Mouse (Mus musculus) kidney, postnatal 0 days (tissue): Measurements from ENCODE around the gene 4930432K21Rik. TPM values are rescaled to one million over a fixed set of nuclear protein-coding genes. Genes with fewer than 3 reads are reported as not detected.

ENCODE experiments used
- ATAC-seq: fragments of 200-750 bp; cut with Nextera tagmentation; replicated peaks from 2 replicates; pipeline ENCODE4 v1.8.0; 2017; ENCODE audit warnings: low read depth, moderate number of reproducible peaks, moderate TSS enrichment, moderate library complexity; ENCODE audit not compliant: low FRiP score
- DNase-seq: peaks from one replicate; pipeline ENCODE4 v3.0.0-alpha.2; 2016; ENCODE audit warnings: low spot score
- H3K27ac ChIP-seq: fragments of 300-500 bp; sonication (generic); 2 replicates; pipeline ENCODE4 v1.5.1; 2014; ENCODE audit warnings: mild to moderate bottlenecking
- H3K27me3 ChIP-seq: fragments of 300-500 bp; sonication (generic); 2 replicates; pipeline ENCODE4 v1.6.1; 2014; ENCODE audit warnings: low read length, mixed read lengths; ENCODE audit not compliant: insufficient read depth
- H3K36me3 ChIP-seq: fragments of 300-500 bp; sonication (generic); 2 replicates; pipeline ENCODE4 v1.6.1; 2014; ENCODE audit warnings: low read length, mixed read lengths; ENCODE audit not compliant: insufficient read depth
- H3K4me1 ChIP-seq: fragments of 300-500 bp; sonication (generic); replicated peaks from 2 replicates; pipeline ENCODE4 v1.6.1; 2014; ENCODE audit warnings: antibody characterized with exemption, low read length, mixed read lengths; ENCODE audit not compliant: insufficient read depth
- H3K4me2 ChIP-seq: fragments of 300-500 bp; sonication (generic); 2 replicates; pipeline ENCODE4 v1.6.1; 2014; ENCODE audit warnings: mild to moderate bottlenecking, low read length, moderate library complexity, mixed read lengths
- H3K4me3 ChIP-seq: fragments of 300-500 bp; sonication (generic); replicated peaks from 2 replicates; pipeline ENCODE4 v1.5.1; 2014; ENCODE audit warnings: low read depth, low read length
- H3K9ac ChIP-seq: fragments of 300-500 bp; sonication (generic); 2 replicates; pipeline ENCODE4 v1.6.1; 2014; ENCODE audit warnings: low read depth, low read length
- H3K9me3 ChIP-seq: fragments of 300-500 bp; sonication (generic); replicated peaks from 2 replicates; pipeline ENCODE4 v1.6.1; 2016; ENCODE audit warnings: low read length, inconsistent platforms, mixed read lengths
- CTCF ChIP-seq: IDR thresholded peaks from 2 replicates; pipeline ENCODE4 v1.5.1; 2016; ENCODE audit warnings: antibody characterized with exemption, low read depth, mild to moderate bottlenecking, moderate library complexity
- WGBS: fragments of 180-500 bp; shearing (Covaris S2); extraction: QIAGEN DNeasy Blood & Tissue Kit; methylation state at CpG from one replicate; pipeline ENCODE4 v1.1.7; 2014; 5-methylcytosine and 5-hydroxymethylcytosine counted together
- polyA plus RNA-seq: library from polyadenylated mRNA; unstranded; fragments of >200 nt; fragmentation: Nextera tagmentation; extraction: Ambion mirVana; gene quantifications from 2 replicates; pipeline ENCODE4 v1.2.1, GENCODE M21; 2015

4930432K21Rik gene
- polyA plus RNA-seq, 1 experiment from 2014 or later: 1.3 TPM

- Histone ChIP-seq H3K9ac (no peak overlapping the region), H3K9me3 (no peaks in the 10 kb centered on the region), H3K4me1 (peaks cover 24% of the 10 kb centered on the region), H3K27ac (peak overlapping the region; percentile 82), H3K4me3 (no peak overlapping the region), H3K4me2 (peak overlapping the region; percentile 5; the same call in 1 of the 2 replicates), H3K36me3 (peaks cover 38% of the 10 kb centered on the region; the same call in 1 of the 2 replicates), H3K27me3 (no peaks in the 10 kb centered on the region)
- ATAC-seq: peak; percentile 52
- TF ChIP-seq CTCF: peak; percentile 36; the same call in 1 of the 2 replicates
- WGBS: 34% methylated on average over 17 of the region's 17 CpGs
- peak; percentile 78 for DNase-seq
Observed at GRCm38 (mm10) chr8:84208381-84209380, 60.9 kb downstream of the 4930432K21Rik start.

GRCm38 (mm10) chr8:84210167-84210791 is 62.5 kb downstream of the 4930432K21Rik start:
- peaks cover 24% of the 10 kb centered on the region for H3K4me1 ChIP-seq
- no peak overlapping the region for H3K27ac ChIP-seq
- WGBS: 64% methylated on average over 34 of the region's 34 CpGs
- H3K4me3 ChIP-seq: no peak overlapping the region
- no peak overlapping the region for H3K9ac ChIP-seq
- DNase-seq (peak; percentile 86), ATAC-seq (no peak)
- no peaks in the 10 kb centered on the region for H3K9me3 ChIP-seq
- H3K27me3 ChIP-seq: no peaks in the 10 kb centered on the region
- no peak overlapping the region for H3K4me2 ChIP-seq
- peaks cover 43% of the 10 kb centered on the region for H3K36me3 ChIP-seq
- peak; percentile 95 for TF ChIP-seq CTCF

DNA sequence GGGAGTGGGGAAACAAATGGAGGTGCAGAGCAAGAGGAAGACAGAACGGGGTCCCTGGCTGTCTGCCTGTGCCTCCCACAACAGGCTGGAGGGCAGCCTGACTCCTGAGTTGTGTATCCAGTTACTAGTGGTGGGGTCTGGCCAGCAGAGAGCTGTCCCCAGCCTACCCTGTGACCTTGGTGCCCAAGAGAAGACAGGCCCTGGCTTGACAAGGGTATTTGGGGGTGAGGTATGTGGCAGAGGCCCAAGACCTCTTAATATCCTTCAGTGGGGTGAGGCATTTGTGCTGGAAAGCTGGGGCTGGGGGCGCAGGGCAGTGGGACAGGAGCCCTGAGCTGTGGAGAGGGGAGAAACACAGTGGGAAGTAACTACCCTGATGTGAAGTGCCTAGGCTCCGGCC is 63.4 kb downstream of the 4930432K21Rik start:
- 88% methylated on average over 3 of the region's 3 CpGs for WGBS
- Histone ChIP-seq H3K9me3 (no peaks in the 10 kb centered on the region), H3K4me1 (peaks cover 24% of the 10 kb centered on the region), H3K27ac (no peak overlapping the region), H3K4me2 (no peak overlapping the region), H3K9ac (no peak overlapping the region), H3K36me3 (peaks cover 50% of the 10 kb centered on the region), H3K4me3 (no peak overlapping the region), H3K27me3 (no peaks in the 10 kb centered on the region)
- no peak for ATAC-seq
- no peak for DNase-seq
- TF ChIP-seq CTCF: no peak

GRCm38 (mm10) chr8:84211881-84212563 is 64.2 kb downstream of the 4930432K21Rik start:
- no peak overlapping the region for H3K27ac ChIP-seq
- no peak for TF ChIP-seq CTCF
- no peak overlapping the region for H3K4me3 ChIP-seq
- H3K9me3 ChIP-seq: no peaks in the 10 kb centered on the region
- peaks cover 20% of the 10 kb centered on the region for H3K4me1 ChIP-seq
- 87% methylated on average over 31 of the region's 31 CpGs for WGBS
- DNase-seq: no peak
- no peaks in the 10 kb centered on the region for H3K27me3 ChIP-seq
- no peak for ATAC-seq
- H3K9ac ChIP-seq: no peak overlapping the region
- no peak overlapping the region for H3K4me2 ChIP-seq
- peaks cover 57% of the 10 kb centered on the region for H3K36me3 ChIP-seq

GRCm38 (mm10) chr8:84213277-84213676 is 65.5 kb downstream of the 4930432K21Rik start:
- Histone ChIP-seq H3K27me3 (no peaks in the 10 kb centered on the region), H3K9me3 (no peaks in the 10 kb centered on the region), H3K36me3 (peaks cover 63% of the 10 kb centered on the region), H3K4me2 (no peak overlapping the region), H3K9ac (no peak overlapping the region), H3K4me1 (peaks cover 8% of the 10 kb centered on the region), H3K27ac (no peak overlapping the region), H3K4me3 (no peak overlapping the region)
- DNase-seq: no peak
- TF ChIP-seq CTCF: no peak
- WGBS: 91% methylated on average over 4 of the region's 4 CpGs
- no peak for ATAC-seq

DNA sequence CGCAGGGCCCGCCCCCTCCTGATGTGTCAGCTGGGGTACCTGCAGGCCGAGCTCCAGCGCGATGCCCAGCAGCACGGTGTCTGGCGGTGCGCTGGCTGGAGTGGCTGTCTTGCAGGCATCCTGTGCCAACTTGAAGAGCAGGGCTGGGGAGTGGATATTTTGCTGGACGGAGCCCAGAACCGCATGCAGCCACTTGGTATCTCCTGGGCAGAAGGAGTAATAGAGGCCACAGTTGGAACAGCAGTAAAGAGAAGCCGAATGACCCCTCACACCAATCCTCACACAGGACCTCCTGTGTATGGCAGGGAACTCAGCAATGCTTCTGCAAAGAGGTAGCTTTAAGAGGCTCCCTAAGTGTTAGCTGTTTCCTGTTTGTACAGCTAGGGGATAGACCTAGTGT is 69.4 kb downstream of the 4930432K21Rik start:
- peaks cover 70% of the 10 kb centered on the region for H3K36me3 ChIP-seq
- no peaks in the 10 kb centered on the region for H3K4me1 ChIP-seq

More for the DNA sequence above, 69.4 kb downstream of the 4930432K21Rik start:
- Histone ChIP-seq H3K4me3 (no peak overlapping the region), H3K27ac (no peak overlapping the region), H3K9me3 (no peaks in the 10 kb centered on the region), H3K9ac (no peak overlapping the region), H3K4me2 (no peak overlapping the region), H3K27me3 (no peaks in the 10 kb centered on the region)
- no peak for ATAC-seq
- 96% methylated on average over 11 of the region's 11 CpGs for WGBS
- no peak for TF ChIP-seq CTCF
- no peak for DNase-seq
